Mouse (Mus musculus) C2C12 (cell line): ENCODE data around the gene Lmbr1l.
A peak's percentile ranks its signal among the peaks of the same experiment; 100 is the strongest.

Source experiments
- CEBPB ChIP-seq: IDR thresholded peaks from one replicate; pipeline ENCODE4 v1.6.1; 2011; ENCODE audit warnings: low read depth, mild to moderate bottlenecking, control low read depth, moderate library complexity
- CTCF ChIP-seq: IDR thresholded peaks from one replicate; pipeline ENCODE4 v1.5.1; 2011; ENCODE audit not compliant: control insufficient read depth, insufficient read depth, insufficient read length
- FOSL1 ChIP-seq: IDR thresholded peaks from one replicate; pipeline ENCODE4 v1.8.0; 2011; ENCODE audit warnings: mild to moderate bottlenecking, low read length; ENCODE audit not compliant: poor library complexity, insufficient read depth, severe bottlenecking
- MAX ChIP-seq: IDR thresholded peaks from one replicate; pipeline ENCODE4 v1.6.1; 2011; ENCODE audit warnings: mild to moderate bottlenecking, control low read depth
- MYOD1 ChIP-seq: IDR thresholded peaks from one replicate; pipeline ENCODE4 v1.6.1; 2011; ENCODE audit warnings: low read depth; ENCODE audit not compliant: control insufficient read depth, insufficient read length
- MYOG ChIP-seq: IDR thresholded peaks from one replicate; pipeline ENCODE4 v1.6.1; 2011; ENCODE audit not compliant: control insufficient read depth, insufficient read length; ENCODE audit errors: extremely low read depth
- USF1 ChIP-seq: IDR thresholded peaks from one replicate; pipeline ENCODE4 v1.6.1; 2011; ENCODE audit warnings: low read depth, mild to moderate bottlenecking, control low read depth, moderate library complexity

DNA sequence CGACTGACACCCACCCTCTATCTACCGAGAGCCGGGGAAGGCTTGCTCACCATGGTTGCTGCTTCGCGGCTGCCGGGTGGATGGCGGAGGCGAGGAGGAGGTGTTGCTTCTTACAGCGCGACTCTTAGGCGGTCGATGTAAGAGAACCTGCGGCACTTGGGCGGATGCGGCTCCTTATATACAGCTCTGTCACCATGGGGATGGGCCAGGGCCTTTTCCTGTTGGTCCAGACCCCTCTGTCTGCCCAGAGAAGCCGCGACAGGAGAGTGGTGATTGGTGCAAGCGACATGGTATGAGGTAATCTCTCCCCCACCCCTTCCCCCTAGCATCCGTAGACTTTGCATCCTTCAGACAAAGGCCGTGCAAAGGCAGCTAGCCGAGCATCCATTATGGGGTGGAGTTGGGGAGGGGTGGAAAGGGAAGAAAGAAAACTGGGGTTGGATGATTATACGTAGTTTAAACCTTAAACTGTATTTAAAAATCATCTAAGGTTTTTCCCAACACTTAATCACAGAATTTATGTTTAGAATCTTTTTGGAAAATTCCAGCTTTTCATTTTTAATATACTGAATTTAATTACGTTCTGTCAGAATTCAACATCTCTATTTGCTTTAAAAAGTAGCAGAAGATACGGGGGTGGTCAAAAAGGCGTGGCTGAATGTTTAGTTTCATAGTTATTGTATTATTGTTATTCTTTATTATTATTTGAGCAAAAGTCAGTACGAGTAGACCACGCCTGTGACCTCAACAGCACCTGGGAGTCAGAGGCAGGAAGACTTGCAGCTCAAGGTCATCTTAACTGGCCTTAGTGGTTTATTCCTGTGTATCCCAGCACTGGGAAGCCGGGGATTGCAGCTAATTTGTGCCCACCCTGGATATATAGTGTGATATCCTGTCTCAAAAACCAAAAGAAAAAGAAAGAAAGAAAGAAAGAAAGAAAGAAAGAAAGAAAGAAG lies 35.6 kb upstream of the Lmbr1l start, which contains the start of the genes Gm49450 and Tuba1a:
- TF ChIP-seq CTCF = no peak
- TF ChIP-seq USF1 = no peak
- TF ChIP-seq MAX = peak; percentile 37
- no peak for TF ChIP-seq FOSL1
- no peak for TF ChIP-seq MYOD1
- TF ChIP-seq MYOG = no peak
- TF ChIP-seq CEBPB = peak; percentile 76
